Mouse (Mus musculus) E14TG2a.4 (cell line): Measurements from ENCODE around the gene Emc7.

Experiments used
- CTCF ChIP-seq: conservative IDR thresholded peaks from 2 replicates; pipeline ENCODE4 v1.5.1; 2014; ENCODE audit warnings: low read length
- NANOG ChIP-seq: IDR thresholded peaks from 2 replicates; pipeline ENCODE4 v1.6.1; 2014; ENCODE audit warnings: borderline replicate concordance, low read length, mixed read lengths
- POU5F1 ChIP-seq: IDR thresholded peaks from 2 replicates; pipeline ENCODE4 v1.6.1; 2014; ENCODE audit warnings: low read length, borderline replicate concordance

DNA sequence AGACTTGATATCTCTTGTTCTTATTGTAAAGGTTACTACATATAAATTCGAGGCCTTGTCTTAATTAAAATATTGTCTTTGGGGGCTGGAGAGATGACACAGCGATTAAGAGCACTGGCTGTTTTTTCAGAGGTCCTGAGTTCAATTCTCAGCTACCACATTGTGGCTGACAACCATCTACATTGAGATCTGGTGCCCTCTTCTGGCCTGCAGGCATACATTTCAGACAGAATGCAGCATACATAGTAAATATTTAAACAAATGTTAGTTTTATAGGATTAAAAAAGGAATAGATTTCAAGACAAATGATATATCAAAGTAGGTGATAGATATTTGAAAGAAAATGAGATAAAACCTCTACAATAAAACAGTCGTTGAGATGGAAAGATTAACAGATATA, 5.8 kb downstream of the Emc7 start:
- 0 out of 2 replicates have a peak, but pooled peaks have one; percentile 6 for TF ChIP-seq CTCF
- no peak for TF ChIP-seq NANOG
- TF ChIP-seq POU5F1: no peak
